In genomic region chr5:106224141-106224540, GRCm38 (mm10) we compare ENCODE assay signal across 23 mouse cellular contexts.
DNase-seq lines count a peak whose midpoint lies in the region; ATAC-seq and TF ChIP-seq lines count a peak whose summit lies in the region.
"Had no signal": no experiment of that assay in that cellular context is flagged by ENCODE, and none has a peak within 500 bp of the region (broad histone marks: within the 10 kb centered on the region; RNA-seq: fewer than 3 reads in every experiment).

No protein-coding gene starts in this region.

- H3K9ac ChIP-seq in liver, adult 2 months (ENCODE audit: low read depth, low read length), result no peak overlapping the region
- no peak overlapping the region for H3K9ac ChIP-seq in liver, postnatal 0 days (replicated peaks)
- H3K9ac ChIP-seq in hindbrain, embryonic 16.5 days (ENCODE audit: low read depth, low read length), result no peak overlapping the region
- H3K9ac ChIP-seq: embryonic facial prominence, embryonic 15.5 days; hindbrain, embryonic 12.5 days had no signal

- no peaks in the 10 kb centered on the region for H3K4me1 ChIP-seq in heart, embryonic 10.5 days
- H3K4me1 ChIP-seq in liver, adult 2 months (ENCODE audit: control insufficient read depth, insufficient read depth, low read length), result no peaks in the 10 kb centered on the region
- no peaks in the 10 kb centered on the region for H3K4me1 ChIP-seq in liver, postnatal 0 days (ENCODE audit: insufficient read depth)
- H3K4me1 ChIP-seq in hindbrain, embryonic 16.5 days (ENCODE audit: control insufficient read depth, insufficient read depth, low read depth, low read length), result no peaks in the 10 kb centered on the region
- H3K4me1 ChIP-seq: embryonic facial prominence, embryonic 15.5 days; hindbrain, embryonic 12.5 days had no signal

- intact Hi-C loops in heart, postnatal 10 days (cut with DNase I), result no loop called here

- 41% methylated on average over 7 of the region's 7 CpGs for WGBS in heart, embryonic 10.5 days
- 54% methylated on average over 7 of the region's 7 CpGs for WGBS in liver, adult 2 months
- 59% methylated on average over 7 of the region's 7 CpGs for WGBS in liver, postnatal 0 days (ENCODE audit: insufficient replicate concordance)
- 53% methylated on average over 7 of the region's 7 CpGs for WGBS in hindbrain, embryonic 16.5 days

- no peak for TF ChIP-seq POLR2A in liver, adult 2 months (IDR thresholded peaks at IDR 0.05; ENCODE audit: extremely low read depth, insufficient read depth, low read length)

- H3K27ac ChIP-seq in heart, embryonic 10.5 days, result no peak overlapping the region
- H3K27ac ChIP-seq in liver, adult 2 months (replicated peaks; ENCODE audit: insufficient read depth, low read depth, low read length), result no peak overlapping the region
- no peak overlapping the region for H3K27ac ChIP-seq in liver, postnatal 0 days (ENCODE audit: low read depth)
- no peak overlapping the region for H3K27ac ChIP-seq in hindbrain, embryonic 16.5 days (ENCODE audit: low read depth, low read length)
- H3K27ac ChIP-seq: embryonic facial prominence, embryonic 15.5 days; forebrain, embryonic 10.5 days; gastrocnemius, adult 2 months; hindbrain, embryonic 12.5 days; hindbrain, postnatal 0 days had no signal

- H3K4me2 ChIP-seq in liver, postnatal 0 days (ENCODE audit: low read depth, low read length), result no peak overlapping the region
- H3K4me2 ChIP-seq in hindbrain, embryonic 16.5 days (ENCODE audit: low read length), result no peak overlapping the region
- H3K4me2 ChIP-seq: embryonic facial prominence, embryonic 15.5 days; hindbrain, embryonic 12.5 days had no signal

- no peaks in the 10 kb centered on the region for H3K36me3 ChIP-seq in heart, embryonic 10.5 days
- no peaks in the 10 kb centered on the region for H3K36me3 ChIP-seq in liver, adult 2 months (ENCODE audit: control insufficient read depth, insufficient read depth, low read length)
- no peaks in the 10 kb centered on the region for H3K36me3 ChIP-seq in liver, postnatal 0 days (replicated peaks; ENCODE audit: insufficient read depth, low read length)
- H3K36me3 ChIP-seq in hindbrain, embryonic 16.5 days (ENCODE audit: control insufficient read depth, insufficient read depth, low read length), result no peaks in the 10 kb centered on the region
- H3K36me3 ChIP-seq: embryonic facial prominence, embryonic 15.5 days; forebrain, embryonic 10.5 days; hindbrain, embryonic 12.5 days had no signal

- no peak for ATAC-seq in liver, postnatal 0 days
- no peak for ATAC-seq in hindbrain, embryonic 16.5 days
- ATAC-seq: forebrain, embryonic 14.5 days; hindbrain, postnatal 0 days; Patski had no signal

- no peak for TF ChIP-seq EP300 in liver, postnatal 0 days (IDR thresholded peaks at IDR 0.05; ENCODE audit: low read depth)

- no peaks in the 10 kb centered on the region for H3K9me3 ChIP-seq in heart, embryonic 10.5 days
- H3K9me3 ChIP-seq in liver, postnatal 0 days (ENCODE audit: low read length), result no peaks in the 10 kb centered on the region
- H3K9me3 ChIP-seq in hindbrain, embryonic 16.5 days (ENCODE audit: control insufficient read depth, low read length), result no peaks in the 10 kb centered on the region
- H3K9me3 ChIP-seq: embryonic facial prominence, embryonic 15.5 days; forebrain, embryonic 10.5 days; hindbrain, embryonic 12.5 days had no signal

- no peaks in the 10 kb centered on the region for H3K27me3 ChIP-seq in heart, embryonic 10.5 days (ENCODE audit: insufficient read depth, poor library complexity, severe bottlenecking)
- H3K27me3 ChIP-seq in liver, adult 2 months (ENCODE audit: control insufficient read depth, insufficient read depth, low read length), result no peaks in the 10 kb centered on the region; the same call in 1 of the 2 replicates
- no peaks in the 10 kb centered on the region for H3K27me3 ChIP-seq in liver, postnatal 0 days (ENCODE audit: insufficient read depth, low read length)
- no peaks in the 10 kb centered on the region for H3K27me3 ChIP-seq in hindbrain, embryonic 16.5 days (replicated peaks; ENCODE audit: control insufficient read depth, insufficient read depth, low read length)
- H3K27me3 ChIP-seq: embryonic facial prominence, embryonic 15.5 days; hindbrain, embryonic 12.5 days had no signal

- H3K79me2 ChIP-seq in liver, adult 2 months (ENCODE audit: control insufficient read depth, insufficient read depth, low read length), result no peaks in the 10 kb centered on the region

- peak; percentile 29 to 39 for DNase-seq in heart, adult 18-20 months
- DNase-seq in heart, embryonic 10.5 days (ENCODE audit: low spot score), result no peak
- DNase-seq in liver, adult 2 months (ENCODE audit: extremely low read depth, low read depth, low spot score), result peak; percentile 70
- no peak for DNase-seq in liver, postnatal 0 days
- DNase-seq in brain, adult 2 months (ENCODE audit: low read depth, low spot score), result peak; percentile 6
- peak; percentile 3 to 16 for DNase-seq in heart, postnatal 10 days
- DNase-seq: adrenal gland, adult 2 months; adrenal gland, postnatal 36 days; cerebellum, adult 11 months; cerebellum, adult 8-10 months; cerebellum, postnatal 14 days; embryo, embryonic 11 days; gastrocnemius, adult 2 months; gastrocnemius, postnatal 25 days; kidney, adult 18-20 months had no signal

- TF ChIP-seq CTCF in liver, adult 2 months (IDR thresholded peaks at IDR 0.05; ENCODE audit: low read depth, low read length), result no peak
- TF ChIP-seq CTCF in liver, postnatal 0 days (IDR thresholded peaks at IDR 0.05; ENCODE audit: low read depth), result no peak

- no peak overlapping the region for H3K4me3 ChIP-seq in heart, embryonic 10.5 days
- no peak overlapping the region for H3K4me3 ChIP-seq in liver, adult 2 months (ENCODE audit: insufficient read depth, low read depth, low read length)
- no peak overlapping the region for H3K4me3 ChIP-seq in liver, postnatal 0 days (ENCODE audit: low read depth, low read length)
- no peak overlapping the region for H3K4me3 ChIP-seq in hindbrain, embryonic 16.5 days (ENCODE audit: low read length)
- H3K4me3 ChIP-seq: embryonic facial prominence, embryonic 15.5 days; erythroblast, embryonic 14.5 days; forebrain, embryonic 10.5 days; gastrocnemius, adult 2 months; hindbrain, embryonic 12.5 days had no signal

Comparison
In these comparisons a context has a peak if more than half of its experiments do, and no peak if none do; other contexts are left out.
1. DNase-seq: peak in heart, adult 18-20 months (2 of 2), liver, adult 2 months (single experiment), brain, adult 2 months (single experiment) and heart, postnatal 10 days (2 of 2); none in heart, embryonic 10.5 days (single experiment) and liver, postnatal 0 days (single experiment).